Comparison of ENCODE assay signal across 9 mouse cellular contexts in genomic region chr7:43747788-43748187, GRCm38 (mm10). TPM values are rescaled to one million over a fixed set of nuclear protein-coding genes. Genes with fewer than 3 reads are reported as not detected.
DNase-seq lines count a peak whose midpoint lies in the region; ATAC-seq and TF ChIP-seq lines count a peak whose summit lies in the region.
"Had no signal": no experiment of that assay in that cellular context is flagged by ENCODE, and none has a peak within 500 bp of the region (broad histone marks: within the 10 kb centered on the region; RNA-seq: fewer than 3 reads in every experiment).

No protein-coding gene starts in this region.

- no peaks in the 10 kb centered on the region for H3K27me3 ChIP-seq in heart, embryonic 11.5 days (ENCODE audit: control insufficient read depth, insufficient read depth, low read length)
- no peaks in the 10 kb centered on the region for H3K27me3 ChIP-seq in lung, embryonic 14.5 days (ENCODE audit: insufficient read depth, low read length)
- H3K27me3 ChIP-seq: intestine, embryonic 15.5 days had no signal

- no peak overlapping the region for H3K9ac ChIP-seq in heart, embryonic 11.5 days (ENCODE audit: low read depth, low read length)
- no peak overlapping the region for H3K9ac ChIP-seq in lung, embryonic 14.5 days
- H3K9ac ChIP-seq: intestine, embryonic 15.5 days had no signal

- 56% methylated on average over 1 of the region's 1 CpGs for WGBS in heart, embryonic 11.5 days (ENCODE audit: insufficient replicate concordance)
- 45% methylated on average over 1 of the region's 1 CpGs for WGBS in lung, embryonic 14.5 days

- H3K27ac ChIP-seq in heart, embryonic 11.5 days (ENCODE audit: low read depth, low read length), result no peak overlapping the region
- peak overlapping the region; percentile 36; the same call in 1 of the 2 replicates for H3K27ac ChIP-seq in lung, embryonic 14.5 days (ENCODE audit: low read depth)
- H3K27ac ChIP-seq: intestine, embryonic 15.5 days had no signal

- H3K36me3 ChIP-seq in heart, embryonic 11.5 days (ENCODE audit: control insufficient read depth, insufficient read depth, low read length), result no peaks in the 10 kb centered on the region
- H3K36me3 ChIP-seq in lung, embryonic 14.5 days (ENCODE audit: insufficient read depth), result no peaks in the 10 kb centered on the region
- H3K36me3 ChIP-seq: intestine, embryonic 15.5 days had no signal

- ATAC-seq in heart, embryonic 11.5 days (replicated peaks; ENCODE audit: insufficient number of reproducible peaks, low FRiP score, low TSS enrichment), result no peak
- ATAC-seq in granulocyte monocyte progenitor cell, adult 5-6 weeks (replicated peaks; ENCODE audit: poor library complexity, severe bottlenecking), result peak; percentile 98
- no peak for ATAC-seq in lung, embryonic 14.5 days (ENCODE audit: insufficient read depth)
- ATAC-seq: intestine, embryonic 15.5 days had no signal

- H3K4me1 ChIP-seq in heart, embryonic 11.5 days (ENCODE audit: control insufficient read depth, insufficient read depth, low read length), result no peaks in the 10 kb centered on the region
- no peaks in the 10 kb centered on the region for H3K4me1 ChIP-seq in lung, embryonic 14.5 days (ENCODE audit: insufficient read depth)
- H3K4me1 ChIP-seq: intestine, embryonic 15.5 days had no signal

- H3K4me3 ChIP-seq in heart, embryonic 11.5 days (ENCODE audit: low read depth, low read length), result no peak overlapping the region
- H3K4me3 ChIP-seq in lung, embryonic 14.5 days (ENCODE audit: low read depth, low read length), result no peak overlapping the region
- H3K4me3 ChIP-seq: intestine, embryonic 15.5 days had no signal

- TF ChIP-seq CTCF in lung, embryonic 14.5 days (IDR thresholded peaks at IDR 0.05; ENCODE audit: low read depth), result no peak

- DNase-seq in heart, adult 11 months, result peak; percentile 98
- DNase-seq in 3T3-L1 (ENCODE audit: low read depth, low spot score), result peak; percentile 16
- DNase-seq in lung, embryonic 14.5 days, result peak; percentile 34
- DNase-seq in cerebellum, postnatal 36 days, result no peak
- no peak for DNase-seq in embryo, embryonic 10.5 days (ENCODE audit: low spot score)
- no peak for DNase-seq in adrenal gland, postnatal 4 days (ENCODE audit: low spot score in 2 of 2)

- H3K9me3 ChIP-seq in heart, embryonic 11.5 days (replicated peaks; ENCODE audit: control insufficient read depth, low read length), result no peaks in the 10 kb centered on the region
- no peaks in the 10 kb centered on the region for H3K9me3 ChIP-seq in lung, embryonic 14.5 days (ENCODE audit: low read depth, low read length)
- H3K9me3 ChIP-seq: intestine, embryonic 15.5 days had no signal

- no peak overlapping the region for H3K4me2 ChIP-seq in heart, embryonic 11.5 days
- no peak overlapping the region for H3K4me2 ChIP-seq in lung, embryonic 14.5 days
- H3K4me2 ChIP-seq: intestine, embryonic 15.5 days had no signal

RNA-seq across cellular contexts. Expression of gene Klk12, which starts 20.9 kb away (rescaled TPM):
- not detected in 2 replicates for polyA plus RNA-seq in heart, embryonic 11.5 days (2014; fragmentation: Nextera tagmentation; extraction: Ambion mirVana)
- not detected in 2 replicates for total RNA-seq in granulocyte monocyte progenitor cell, adult 5-6 weeks (2014; fragmentation: Nextera tagmentation)
- not detected in 2 replicates for total RNA-seq in granulocyte monocyte progenitor cell, adult 5-6 weeks (2017)
- not detected in 2 replicates for polyA plus RNA-seq in lung, embryonic 14.5 days (2014; fragmentation: Nextera tagmentation; extraction: Ambion mirVana)
- total RNA-seq in adrenal gland, postnatal 4 days (2021), result not detected
- polyA plus RNA-seq: intestine, embryonic 15.5 days had no signal

RNA-seq across cellular contexts. Expression of gene Klk11, which starts 26.6 kb away (rescaled TPM):
- not detected in 2 replicates for polyA plus RNA-seq in heart, embryonic 11.5 days (2014; fragmentation: Nextera tagmentation; extraction: Ambion mirVana)
- not detected in 2 replicates for total RNA-seq in granulocyte monocyte progenitor cell, adult 5-6 weeks (2014; fragmentation: Nextera tagmentation)
- total RNA-seq in granulocyte monocyte progenitor cell, adult 5-6 weeks (2017), result not detected in 2 replicates
- not detected in 2 replicates for polyA plus RNA-seq in lung, embryonic 14.5 days (2014; fragmentation: Nextera tagmentation; extraction: Ambion mirVana)
- total RNA-seq in adrenal gland, postnatal 4 days (2021), result not detected

RNA-seq across cellular contexts. Expression of gene Klk10, which starts 33.0 kb away (rescaled TPM):
- polyA plus RNA-seq in heart, embryonic 11.5 days (2014; fragmentation: Nextera tagmentation; extraction: Ambion mirVana), result 0.26 TPM in 1 of 2 replicates, not detected in the other
- total RNA-seq in granulocyte monocyte progenitor cell, adult 5-6 weeks (2014; fragmentation: Nextera tagmentation), result not detected in 2 replicates
- total RNA-seq in granulocyte monocyte progenitor cell, adult 5-6 weeks (2017), result not detected in 2 replicates
- polyA plus RNA-seq in lung, embryonic 14.5 days (2014; fragmentation: Nextera tagmentation; extraction: Ambion mirVana), result 0.70 and 0.81 TPM in 2 replicates
- under 1 TPM; 0.51 to 0.64 TPM for total RNA-seq in adrenal gland, postnatal 4 days (2021)

RNA-seq across cellular contexts. Expression of gene Klk13, which starts 35.4 kb away (rescaled TPM):
- 0.70 and 0.83 TPM in 2 replicates for polyA plus RNA-seq in heart, embryonic 11.5 days (2014; fragmentation: Nextera tagmentation; extraction: Ambion mirVana)
- not detected in 2 replicates for total RNA-seq in granulocyte monocyte progenitor cell, adult 5-6 weeks (2014; fragmentation: Nextera tagmentation)
- total RNA-seq in granulocyte monocyte progenitor cell, adult 5-6 weeks (2017), result not detected in 2 replicates
- 1.3 and 1.7 TPM in 2 replicates for polyA plus RNA-seq in lung, embryonic 14.5 days (2014; fragmentation: Nextera tagmentation; extraction: Ambion mirVana)
- not detected for total RNA-seq in adrenal gland, postnatal 4 days (2021)

RNA-seq across cellular contexts. Expression of gene Klk9, which starts 43.9 kb away (rescaled TPM):
- not detected in 2 replicates for polyA plus RNA-seq in heart, embryonic 11.5 days (2014; fragmentation: Nextera tagmentation; extraction: Ambion mirVana)
- total RNA-seq in granulocyte monocyte progenitor cell, adult 5-6 weeks (2014; fragmentation: Nextera tagmentation), result not detected in 2 replicates
- not detected in 2 replicates for total RNA-seq in granulocyte monocyte progenitor cell, adult 5-6 weeks (2017)
- 0.20 TPM in 1 of 2 replicates, not detected in the other for polyA plus RNA-seq in lung, embryonic 14.5 days (2014; fragmentation: Nextera tagmentation; extraction: Ambion mirVana)
- total RNA-seq in adrenal gland, postnatal 4 days (2021), result not detected
- polyA plus RNA-seq: intestine, embryonic 15.5 days had no signal

Comparison
In these comparisons a context has a peak if more than half of its experiments do, and no peak if none do; other contexts are left out.
1. DNase-seq: peak in heart, adult 11 months (single experiment), 3T3-L1 (single experiment) and lung, embryonic 14.5 days (single experiment); none in cerebellum, postnatal 36 days (0 of 2), embryo, embryonic 10.5 days (single experiment) and adrenal gland, postnatal 4 days (0 of 2).